Mouse (Mus musculus) small intestine, adult 2 months (tissue): ENCODE measurements around the gene Ltbp4.

Experiments used
- CTCF ChIP-seq: fragments of 200-500 bp; IDR thresholded peaks from 2 replicates; pipeline ENCODE4 v1.5.1; 2012; ENCODE audit warnings: low read depth, mild to moderate bottlenecking, control low read depth, inconsistent platforms, low read length, moderate library complexity, mixed read lengths; ENCODE audit not compliant: insufficient replicate concordance, insufficient read length; ENCODE audit errors: extremely low read depth
- POLR2A ChIP-seq: fragments of 200-500 bp; IDR thresholded peaks from 2 replicates; pipeline ENCODE4 v1.6.1; 2012; ENCODE audit warnings: low read depth, mild to moderate bottlenecking, control low read depth, inconsistent platforms, low read length, moderate library complexity

DNA sequence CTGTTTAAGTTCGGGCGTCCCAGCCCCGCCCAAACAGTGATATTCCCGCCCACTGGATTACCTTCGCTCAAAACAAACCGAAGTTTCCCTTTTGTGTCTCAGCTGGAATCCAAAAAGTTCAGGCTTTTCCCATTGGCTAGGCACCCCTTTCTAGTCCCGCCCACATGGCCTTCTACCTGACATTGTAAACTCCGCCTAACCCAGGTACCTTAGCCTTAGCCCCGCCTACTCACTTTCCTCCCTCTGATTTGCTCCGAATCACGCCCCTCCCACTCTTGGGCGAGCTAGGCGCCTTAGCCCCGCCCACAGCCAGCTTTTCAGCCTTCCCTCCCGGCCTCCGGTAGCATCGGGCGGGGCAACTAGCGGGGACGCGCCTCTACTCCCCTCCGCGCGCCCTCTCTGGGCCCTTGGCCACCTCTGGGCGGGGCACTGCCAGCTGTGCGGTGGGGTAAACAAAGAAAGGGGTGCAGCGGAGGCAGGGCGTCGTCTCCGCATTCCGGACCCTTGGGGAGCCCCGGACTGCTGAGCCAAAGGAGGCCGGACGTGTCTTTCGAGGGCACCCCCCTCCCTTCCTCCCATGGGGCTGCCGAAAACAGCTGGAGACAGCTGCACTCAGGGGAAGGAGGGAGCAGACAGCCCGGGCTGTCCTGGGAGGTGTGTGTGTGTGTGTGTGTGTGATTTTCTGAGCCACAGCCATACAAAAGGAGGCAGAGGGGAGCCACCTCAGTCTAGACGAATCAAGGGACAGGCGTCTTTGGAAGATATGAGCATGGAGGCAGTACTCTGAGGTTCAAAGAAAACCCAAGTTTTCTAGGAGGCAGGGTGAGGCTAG, 6.6 kb downstream of the Ltbp4 start:
- no peak for TF ChIP-seq CTCF
- TF ChIP-seq POLR2A = no peak
